Comparison of ENCODE assay signal across 8 mouse cellular contexts in genomic region chr17:27316711-27317575, GRCm38 (mm10).
DNase-seq lines count a peak whose midpoint lies in the region; ATAC-seq and TF ChIP-seq lines count a peak whose summit lies in the region.
"Had no signal": no experiment of that assay in that cellular context is flagged by ENCODE, and none has a peak within 500 bp of the region (broad histone marks: within the 10 kb centered on the region; RNA-seq: fewer than 3 reads in every experiment).

No protein-coding gene starts in this region.

- intact Hi-C loops in heart, adult 2 months (cut with DNase I): no loop called here
- intact Hi-C loops in gastrocnemius, postnatal 14 days (cut with DNase I; ENCODE audit: low total_unique reads): no loop called here

- peaks cover 3% of the 10 kb centered on the region for H3K4me1 ChIP-seq in heart, adult 2 months (ENCODE audit: control insufficient read depth, insufficient read depth, low read length)
- H3K4me1 ChIP-seq in lung, embryonic 16.5 days (replicated peaks; ENCODE audit: control insufficient read depth, insufficient read depth, low read length): peaks cover 29% of the 10 kb centered on the region
- H3K4me1 ChIP-seq in stomach, embryonic 15.5 days: peaks cover 16% of the 10 kb centered on the region

- no peaks in the 10 kb centered on the region for H3K27me3 ChIP-seq in heart, adult 2 months (ENCODE audit: control insufficient read depth, insufficient read depth, low read length)
- H3K27me3 ChIP-seq in lung, embryonic 16.5 days (ENCODE audit: control insufficient read depth, insufficient read depth, low read depth, low read length): no peaks in the 10 kb centered on the region
- H3K27me3 ChIP-seq in stomach, embryonic 15.5 days (replicated peaks): no peaks in the 10 kb centered on the region
- H3K27me3 ChIP-seq: limb, embryonic 13.5 days had no signal

- no peak for TF ChIP-seq POLR2A in heart, adult 2 months (IDR thresholded peaks at IDR 0.05; ENCODE audit: insufficient read depth, low read depth, low read length)

- WGBS in heart, adult 2 months: 72% methylated on average over 21 of the region's 21 CpGs
- 68% methylated on average over 21 of the region's 21 CpGs for WGBS in lung, embryonic 16.5 days
- 79% methylated on average over 21 of the region's 21 CpGs for WGBS in stomach, embryonic 15.5 days

- peak; percentile 47 to 49 for DNase-seq in heart, adult 2 months
- DNase-seq in heart, postnatal 4 days: no peak
- no peak for DNase-seq in lung, postnatal 10 days
- peak; percentile 19 for DNase-seq in gastrocnemius, postnatal 14 days
- no peak for DNase-seq in thymus, postnatal 14 days

- no peaks in the 10 kb centered on the region for H3K36me3 ChIP-seq in heart, adult 2 months (ENCODE audit: control insufficient read depth, insufficient read depth, low read length)
- no peaks in the 10 kb centered on the region for H3K36me3 ChIP-seq in lung, embryonic 16.5 days (ENCODE audit: control insufficient read depth, insufficient read depth, low read length)
- no peaks in the 10 kb centered on the region for H3K36me3 ChIP-seq in stomach, embryonic 15.5 days
- H3K36me3 ChIP-seq: limb, embryonic 13.5 days had no signal

- TF ChIP-seq EP300 in heart, adult 2 months (IDR thresholded peaks at IDR 0.05; ENCODE audit: insufficient read depth, low read depth, low read length): no peak

- no peak overlapping the region for H3K9ac ChIP-seq in heart, adult 2 months (ENCODE audit: low read depth, low read length)
- H3K9ac ChIP-seq in lung, embryonic 16.5 days (ENCODE audit: low read length): no peak overlapping the region
- no peak overlapping the region for H3K9ac ChIP-seq in stomach, embryonic 15.5 days
- H3K9ac ChIP-seq: limb, embryonic 13.5 days had no signal

- no peaks in the 10 kb centered on the region for H3K79me2 ChIP-seq in heart, adult 2 months (replicated peaks; ENCODE audit: control insufficient read depth, insufficient read depth, low read length)

- TF ChIP-seq CTCF in heart, adult 2 months (IDR thresholded peaks at IDR 0.05): no peak

- H3K27ac ChIP-seq in heart, adult 2 months: no peak overlapping the region
- 0 out of 2 replicates have a peak overlapping the region, but pooled peaks have one; percentile 37 for H3K27ac ChIP-seq in lung, embryonic 16.5 days (ENCODE audit: low read length)
- no peak overlapping the region for H3K27ac ChIP-seq in stomach, embryonic 15.5 days

- no peaks in the 10 kb centered on the region for H3K9me3 ChIP-seq in lung, embryonic 16.5 days (ENCODE audit: control insufficient read depth, low read length)
- H3K9me3 ChIP-seq in stomach, embryonic 15.5 days: no peaks in the 10 kb centered on the region
- H3K9me3 ChIP-seq: limb, embryonic 13.5 days had no signal

- H3K4me3 ChIP-seq in heart, adult 2 months: no peak overlapping the region
- H3K4me3 ChIP-seq in lung, embryonic 16.5 days (ENCODE audit: low read length): no peak overlapping the region
- no peak overlapping the region for H3K4me3 ChIP-seq in stomach, embryonic 15.5 days (replicated peaks)
- H3K4me3 ChIP-seq: limb, embryonic 13.5 days had no signal

- no peak for ATAC-seq in lung, embryonic 16.5 days (ENCODE audit: low read depth)
- 0 out of 2 replicates have a peak, but pooled peaks have one; percentile 8 for ATAC-seq in stomach, embryonic 15.5 days (ENCODE audit: insufficient read depth, low FRiP score, low read depth)

- peak overlapping the region; percentile 13; the same call in 1 of the 2 replicates for H3K4me2 ChIP-seq in lung, embryonic 16.5 days (ENCODE audit: low read depth, low read length)
- no peak overlapping the region for H3K4me2 ChIP-seq in stomach, embryonic 15.5 days
- H3K4me2 ChIP-seq: limb, embryonic 13.5 days had no signal

Comparison
In these comparisons a context has a peak if more than half of its experiments do, and no peak if none do; other contexts are left out.
1. DNase-seq: peak in heart, adult 2 months (2 of 2) and gastrocnemius, postnatal 14 days (single experiment); none in heart, postnatal 4 days (single experiment), lung, postnatal 10 days (single experiment) and thymus, postnatal 14 days (single experiment).